Mouse (Mus musculus) cerebellum, adult 11-12 months (tissue): ENCODE measurements around the gene Suv39h2.

Source experiments
- DNase-seq: peaks from one replicate; pipeline ENCODE4 v3.0.0; 2022

Suv39h2 gene

GRCm38 (mm10) chr2:3474861-3475283 lies at the start of gene Suv39h2:
TSS of gene Suv39h2 (minus strand) at chr2:3475031.
- DNase-seq: peak; percentile 95

GRCm38 (mm10) chr2:3522558-3522957 lies 47.7 kb upstream of the Suv39h2 start:
- no peak for DNase-seq

GRCm38 (mm10) chr2:3512552-3513454 lies 38.0 kb upstream of the Suv39h2 start, which contains the start of the genes Gm45902, Hspa14 and Cdnf:
TSS of gene Gm45902 (minus strand) at chr2:3512790.
TSS of gene Hspa14 (minus strand) at chr2:3512814.
TSS of gene Cdnf (plus strand) at chr2:3513030.
- peak; percentile 99 for DNase-seq

- peak; percentile 65 for DNase-seq
Observed at GRCm38 (mm10) chr2:3512076-3512475, 37.2 kb upstream of the Suv39h2 start.

GRCm38 (mm10) chr2:3500886-3501285 lies 26.1 kb upstream of the Suv39h2 start:
- no peak for DNase-seq

- DNase-seq: no peak
Observed at GRCm38 (mm10) chr2:3499543-3499942, 24.7 kb upstream of the Suv39h2 start.

- DNase-seq: no peak
Observed at GRCm38 (mm10) chr2:3493833-3494409, 19.1 kb upstream of the Suv39h2 start.

GRCm38 (mm10) chr2:3489816-3490215 lies 15.0 kb upstream of the Suv39h2 start:
- DNase-seq: no peak

- no peak for DNase-seq
Observed at GRCm38 (mm10) chr2:3480239-3480638, 5.4 kb upstream of the Suv39h2 start.

GRCm38 (mm10) chr2:3475746-3476251 lies 968 bp upstream of the Suv39h2 start:
- DNase-seq: no peak

GRCm38 (mm10) chr2:3474361-3474805 lies 448 bp downstream of the Suv39h2 start:
- DNase-seq: peak; percentile 70

- DNase-seq: no peak
Observed at GRCm38 (mm10) chr2:3473891-3474290, 940 bp downstream of the Suv39h2 start.

- DNase-seq: no peak
Observed at GRCm38 (mm10) chr2:3456590-3456989, 18.2 kb downstream of the Suv39h2 start.

- no peak for DNase-seq
Observed at GRCm38 (mm10) chr2:3453096-3453495, 21.7 kb downstream of the Suv39h2 start.

GRCm38 (mm10) chr2:3449431-3449830 lies 25.4 kb downstream of the Suv39h2 start:
- DNase-seq: no peak

- DNase-seq: no peak
Observed at GRCm38 (mm10) chr2:3445984-3446383, 28.8 kb downstream of the Suv39h2 start.

- DNase-seq: no peak
Observed at GRCm38 (mm10) chr2:3444206-3444605, 30.6 kb downstream of the Suv39h2 start.

- DNase-seq: no peak
Observed at GRCm38 (mm10) chr2:3437956-3438355, 36.9 kb downstream of the Suv39h2 start.

GRCm38 (mm10) chr2:3435369-3436061 lies 39.3 kb downstream of the Suv39h2 start:
- DNase-seq: no peak

- no peak for DNase-seq
Observed at GRCm38 (mm10) chr2:3430956-3431355, 43.9 kb downstream of the Suv39h2 start.

GRCm38 (mm10) chr2:3424579-3424910 lies 50.3 kb downstream of the Suv39h2 start:
- no peak for DNase-seq

- peak; percentile 82 for DNase-seq
Observed at GRCm38 (mm10) chr2:3423841-3424578, 50.8 kb downstream of the Suv39h2 start, which contains the start of gene Dclre1c. TSS of gene Dclre1c (plus strand) at chr2:3424131.
